22 mouse cellular contexts compared by ENCODE assay signal in genomic region chr14:23523825-23524491, GRCm38 (mm10).
DNase-seq lines count a peak whose midpoint lies in the region; ATAC-seq and TF ChIP-seq lines count a peak whose summit lies in the region.
"Had no signal": no experiment of that assay in that cellular context is flagged by ENCODE, and none has a peak within 500 bp of the region (broad histone marks: within the 10 kb centered on the region; RNA-seq: fewer than 3 reads in every experiment).

No protein-coding gene starts in this region.

- WGBS in lung, postnatal 0 days = 58% methylated on average over 6 of the region's 6 CpGs
- WGBS in limb, embryonic 15.5 days = 30% methylated on average over 6 of the region's 6 CpGs
- 69% methylated on average over 6 of the region's 6 CpGs for WGBS in neural tube, embryonic 15.5 days

- H3K27me3 ChIP-seq in lung, postnatal 0 days (replicated peaks; ENCODE audit: insufficient read depth, low read length) = no peaks in the 10 kb centered on the region
- H3K27me3 ChIP-seq in limb, embryonic 15.5 days = no peaks in the 10 kb centered on the region
- no peaks in the 10 kb centered on the region for H3K27me3 ChIP-seq in neural tube, embryonic 15.5 days (replicated peaks)
- H3K27me3 ChIP-seq: intestine, embryonic 15.5 days; liver, embryonic 12.5 days; neural tube, embryonic 12.5 days had no signal

- TF ChIP-seq EP300 in lung, postnatal 0 days (IDR thresholded peaks at IDR 0.05) = peak; percentile 21; the same call in 1 of the 2 replicates

- no peak overlapping the region for H3K4me3 ChIP-seq in lung, postnatal 0 days (ENCODE audit: low read depth, low read length)
- no peak overlapping the region for H3K4me3 ChIP-seq in limb, embryonic 15.5 days
- no peak overlapping the region for H3K4me3 ChIP-seq in neural tube, embryonic 15.5 days (replicated peaks)
- H3K4me3 ChIP-seq: erythroblast, embryonic 14.5 days; gastrocnemius, adult 2 months; heart, adult 2 months; hindbrain, embryonic 10.5 days; intestine, embryonic 15.5 days; liver, embryonic 12.5 days; neural tube, embryonic 12.5 days had no signal

- no peak overlapping the region for H3K4me2 ChIP-seq in lung, postnatal 0 days (replicated peaks; ENCODE audit: low read depth, low read length)
- H3K4me2 ChIP-seq in limb, embryonic 15.5 days = no peak overlapping the region
- H3K4me2 ChIP-seq in neural tube, embryonic 15.5 days = no peak overlapping the region
- H3K4me2 ChIP-seq: intestine, embryonic 15.5 days; liver, embryonic 12.5 days; midbrain, embryonic 11.5 days; neural tube, embryonic 12.5 days had no signal

- no peak for ATAC-seq in lung, postnatal 0 days
- ATAC-seq in limb, embryonic 15.5 days (ENCODE audit: insufficient number of reproducible peaks, low FRiP score, low TSS enrichment, low read depth) = no peak
- ATAC-seq in neural tube, embryonic 15.5 days (ENCODE audit: low FRiP score) = no peak
- ATAC-seq: forebrain, embryonic 16.5 days; intestine, embryonic 15.5 days; liver, embryonic 12.5 days had no signal

- no peaks in the 10 kb centered on the region for H3K4me1 ChIP-seq in lung, postnatal 0 days (ENCODE audit: insufficient read depth, low read depth, low read length)
- H3K4me1 ChIP-seq in limb, embryonic 15.5 days = peaks cover 26% of the 10 kb centered on the region
- H3K4me1 ChIP-seq in neural tube, embryonic 15.5 days = 0 out of 2 replicates have a peak, but pooled peaks cover 4% of the 10 kb centered on the region
- H3K4me1 ChIP-seq: hindbrain, embryonic 10.5 days; intestine, embryonic 15.5 days; liver, embryonic 12.5 days had no signal

- intact Hi-C loops in left cerebral cortex, postnatal 14 days (cut with DNase I) = no loop called here

- no peak for TF ChIP-seq CTCF in lung, postnatal 0 days (IDR thresholded peaks at IDR 0.05)

- no peaks in the 10 kb centered on the region for H3K9me3 ChIP-seq in lung, postnatal 0 days (ENCODE audit: low read length)
- H3K9me3 ChIP-seq in limb, embryonic 15.5 days = no peaks in the 10 kb centered on the region
- no peaks in the 10 kb centered on the region for H3K9me3 ChIP-seq in neural tube, embryonic 15.5 days (replicated peaks)
- H3K9me3 ChIP-seq: hindbrain, embryonic 10.5 days; intestine, embryonic 15.5 days; liver, embryonic 12.5 days; neural tube, embryonic 12.5 days had no signal

- DNase-seq in heart, adult 11 months = peak; percentile 19
- no peak for DNase-seq in heart, adult 18-20 months
- no peak for DNase-seq in lung, postnatal 0 days (ENCODE audit: low spot score)
- DNase-seq in lung, postnatal 10 days = no peak
- DNase-seq in fibroblast of lung, adult 2 months (ENCODE audit: low read depth) = peak; percentile 21
- DNase-seq in left cerebral cortex, postnatal 14 days (ENCODE audit: low spot score in 2 of 2) = no peak
- DNase-seq: adrenal gland, adult 8-10 months; cerebellum, postnatal 25 days; gastrocnemius, adult 2 months; heart, adult 2 months; lung, postnatal 36 days; right cerebral cortex, postnatal 4 days; thymus, postnatal 4 days had no signal

- H3K36me3 ChIP-seq in lung, postnatal 0 days (ENCODE audit: insufficient read depth, low read length) = no peaks in the 10 kb centered on the region
- H3K36me3 ChIP-seq in limb, embryonic 15.5 days = no peaks in the 10 kb centered on the region
- no peaks in the 10 kb centered on the region for H3K36me3 ChIP-seq in neural tube, embryonic 15.5 days
- H3K36me3 ChIP-seq: hindbrain, embryonic 10.5 days; intestine, embryonic 15.5 days; liver, embryonic 12.5 days; neural tube, embryonic 12.5 days had no signal

- no peak overlapping the region for H3K9ac ChIP-seq in lung, postnatal 0 days (replicated peaks; ENCODE audit: low read depth)
- no peak overlapping the region for H3K9ac ChIP-seq in limb, embryonic 15.5 days
- no peak overlapping the region for H3K9ac ChIP-seq in neural tube, embryonic 15.5 days (replicated peaks)
- H3K9ac ChIP-seq: intestine, embryonic 15.5 days; liver, embryonic 12.5 days; neural tube, embryonic 12.5 days had no signal

- H3K27ac ChIP-seq in lung, postnatal 0 days (ENCODE audit: low read length) = no peak overlapping the region
- peak overlapping the region; percentile 50 for H3K27ac ChIP-seq in limb, embryonic 15.5 days
- H3K27ac ChIP-seq in neural tube, embryonic 15.5 days (replicated peaks) = no peak overlapping the region
- H3K27ac ChIP-seq: gastrocnemius, adult 2 months; heart, adult 2 months; hindbrain, embryonic 10.5 days; intestine, embryonic 15.5 days; liver, embryonic 12.5 days; neural tube, embryonic 12.5 days had no signal

Comparison
In these comparisons a context has a peak if more than half of its experiments do, and no peak if none do; other contexts are left out.
1. DNase-seq: peak in heart, adult 11 months (single experiment) and fibroblast of lung, adult 2 months (single experiment); none in heart, adult 18-20 months (0 of 2), lung, postnatal 0 days (single experiment), lung, postnatal 10 days (single experiment) and left cerebral cortex, postnatal 14 days (0 of 2).